Mouse (Mus musculus) midbrain, embryonic 11.5 days (tissue): Measurements from ENCODE around the gene Lrrc49. TPM values are rescaled to one million over a fixed set of nuclear protein-coding genes. Genes with fewer than 3 reads are reported as not detected.

Experiments
- ATAC-seq: fragments of 200-750 bp; cut with Nextera tagmentation; 2 replicates; pipeline ENCODE4 v1.8.0; 2017; ENCODE audit warnings: moderate TSS enrichment, moderate library complexity; ENCODE audit not compliant: low FRiP score
- DNase-seq: peaks from one replicate; pipeline ENCODE4 v3.0.0; 2015; ENCODE audit warnings: low spot score; ENCODE audit errors: missing footprints
- H3K27ac ChIP-seq: fragments of 300-500 bp; sonication (generic); 2 replicates; pipeline ENCODE4 v1.5.1; 2014; ENCODE audit warnings: low read depth, low read length
- H3K27me3 ChIP-seq: fragments of 300-500 bp; sonication (generic); 2 replicates; pipeline ENCODE4 v1.6.1; 2014; ENCODE audit warnings: mild to moderate bottlenecking, low read length, moderate library complexity, mixed read lengths; ENCODE audit not compliant: control insufficient read depth, insufficient read depth
- H3K36me3 ChIP-seq: fragments of 300-500 bp; sonication (generic); 2 replicates; pipeline ENCODE4 v1.6.1; 2014; ENCODE audit warnings: mild to moderate bottlenecking, low read length, moderate library complexity, mixed read lengths; ENCODE audit not compliant: control insufficient read depth, insufficient read depth
- H3K4me1 ChIP-seq: fragments of 300-500 bp; sonication (generic); 2 replicates; pipeline ENCODE4 v1.6.1; 2014; ENCODE audit warnings: low read length; ENCODE audit not compliant: control insufficient read depth, insufficient read depth
- H3K4me2 ChIP-seq: fragments of 300-500 bp; sonication (generic); 2 replicates; pipeline ENCODE4 v1.6.1; 2014; ENCODE audit warnings: mild to moderate bottlenecking, moderate library complexity
- H3K4me3 ChIP-seq: fragments of 300-500 bp; sonication (generic); 2 replicates; pipeline ENCODE4 v1.5.1; 2014; ENCODE audit warnings: low read depth, low read length
- H3K9ac ChIP-seq: fragments of 300-500 bp; sonication (generic); 2 replicates; pipeline ENCODE4 v1.6.1; 2014; ENCODE audit warnings: low read length
- H3K9me3 ChIP-seq: fragments of 300-500 bp; sonication (generic); 2 replicates; pipeline ENCODE4 v1.6.1; 2016; ENCODE audit warnings: low read length; ENCODE audit not compliant: control insufficient read depth
- WGBS: fragments of 180-500 bp; shearing (Covaris S2); extraction: QIAGEN DNeasy Blood & Tissue Kit; methylation state at CpG from one replicate; pipeline ENCODE4 v1.1.7; 2014; 5-methylcytosine and 5-hydroxymethylcytosine counted together
- polyA plus RNA-seq: library from polyadenylated mRNA; unstranded; fragments of >200 nt; fragmentation: Nextera tagmentation; extraction: Ambion mirVana; gene quantifications from 2 replicates; pipeline ENCODE4 v1.2.1, GENCODE M21; 2014

Gene Lrrc49
- polyA plus RNA-seq, 1 experiment from 2014 or later: 51.6 TPM

DNA sequence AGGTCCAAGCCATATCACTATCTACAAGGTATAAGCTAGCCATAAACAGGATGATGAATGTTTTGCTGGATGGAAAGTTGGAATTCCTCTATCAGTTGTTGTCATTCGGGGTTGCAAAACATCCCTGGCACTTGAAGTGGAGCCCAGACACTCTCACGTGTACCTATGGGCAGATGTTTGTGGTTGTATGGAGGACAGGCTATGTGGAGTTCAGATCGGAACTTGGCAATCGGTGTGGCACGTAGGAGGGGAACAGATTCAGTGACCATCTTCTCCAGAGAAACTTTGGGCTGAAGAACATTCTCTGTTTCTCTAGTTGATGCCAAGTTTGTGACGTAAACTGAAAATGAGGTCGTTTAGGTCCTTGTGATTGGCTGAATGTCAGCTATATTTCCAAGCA is 114.9 kb downstream of the Lrrc49 start:
- WGBS: 89% methylated on average over 7 of the region's 7 CpGs
- H3K4me3 ChIP-seq: no peak overlapping the region

DNA sequence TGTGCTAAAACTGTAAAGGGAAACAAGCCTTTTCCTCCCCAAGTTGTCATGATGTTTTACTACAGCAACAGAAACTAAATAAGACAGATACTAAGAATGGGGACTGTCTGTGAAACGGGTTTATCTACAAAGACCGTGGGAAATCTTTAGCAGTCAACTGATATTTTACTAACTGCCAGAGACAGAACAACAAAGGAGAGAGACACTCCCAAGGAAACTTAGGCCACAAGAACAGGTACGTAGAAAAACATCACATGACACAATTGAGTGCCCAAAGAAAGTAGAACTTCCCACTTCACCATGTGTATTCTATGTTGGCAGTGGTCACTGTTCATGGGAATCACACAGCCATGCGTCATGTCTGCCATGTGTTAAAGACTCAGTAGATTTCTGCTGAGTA is 116.2 kb downstream of the Lrrc49 start:
- no peaks in the 10 kb centered on the region for H3K36me3 ChIP-seq
- no peaks in the 10 kb centered on the region for H3K9me3 ChIP-seq
- no peaks in the 10 kb centered on the region for H3K27me3 ChIP-seq
- DNase-seq: no peak
- H3K4me3 ChIP-seq: no peak overlapping the region
- H3K4me1 ChIP-seq: no peaks in the 10 kb centered on the region
- H3K9ac ChIP-seq: no peak overlapping the region
- no peak overlapping the region for H3K4me2 ChIP-seq
- H3K27ac ChIP-seq: no peak overlapping the region
- ATAC-seq: no peak
- 93% methylated on average over 4 of the region's 4 CpGs for WGBS

More for the DNA sequence above, 114.9 kb downstream of the Lrrc49 start:
- H3K9me3 ChIP-seq: no peaks in the 10 kb centered on the region
- no peaks in the 10 kb centered on the region for H3K4me1 ChIP-seq
- DNase-seq (no peak), ATAC-seq (no peak)
- H3K36me3 ChIP-seq: no peaks in the 10 kb centered on the region
- H3K27me3 ChIP-seq: no peaks in the 10 kb centered on the region
- H3K4me2 ChIP-seq: no peak overlapping the region
- no peak overlapping the region for H3K27ac ChIP-seq
- no peak overlapping the region for H3K9ac ChIP-seq

DNA sequence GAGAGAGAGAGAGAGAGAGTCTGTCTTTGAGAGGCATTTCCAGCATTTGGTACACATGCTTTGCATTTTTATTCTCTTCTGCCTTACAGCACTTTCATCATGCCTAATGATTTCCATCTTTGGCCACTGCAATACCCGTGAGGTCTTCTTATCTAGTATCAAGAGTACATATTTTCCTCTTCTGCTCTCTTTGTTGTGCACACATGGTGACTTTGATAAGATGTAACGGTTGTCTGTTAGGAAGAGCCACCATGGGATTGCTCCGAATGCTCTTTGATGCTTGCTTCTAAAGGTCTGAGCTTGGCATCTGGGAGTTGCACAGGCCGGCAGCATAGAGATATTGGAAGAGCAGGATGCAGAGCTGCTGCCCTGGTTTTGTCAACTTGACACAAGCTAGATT is 116.9 kb downstream of the Lrrc49 start:
- Histone ChIP-seq H3K27ac (no peak overlapping the region), H3K36me3 (no peaks in the 10 kb centered on the region), H3K9me3 (no peaks in the 10 kb centered on the region), H3K4me1 (no peaks in the 10 kb centered on the region), H3K4me3 (no peak overlapping the region), H3K27me3 (no peaks in the 10 kb centered on the region), H3K9ac (no peak overlapping the region), H3K4me2 (no peak overlapping the region)
- DNase-seq (no peak), ATAC-seq (no peak)
- WGBS: 83% methylated on average over 4 of the region's 4 CpGs

DNA sequence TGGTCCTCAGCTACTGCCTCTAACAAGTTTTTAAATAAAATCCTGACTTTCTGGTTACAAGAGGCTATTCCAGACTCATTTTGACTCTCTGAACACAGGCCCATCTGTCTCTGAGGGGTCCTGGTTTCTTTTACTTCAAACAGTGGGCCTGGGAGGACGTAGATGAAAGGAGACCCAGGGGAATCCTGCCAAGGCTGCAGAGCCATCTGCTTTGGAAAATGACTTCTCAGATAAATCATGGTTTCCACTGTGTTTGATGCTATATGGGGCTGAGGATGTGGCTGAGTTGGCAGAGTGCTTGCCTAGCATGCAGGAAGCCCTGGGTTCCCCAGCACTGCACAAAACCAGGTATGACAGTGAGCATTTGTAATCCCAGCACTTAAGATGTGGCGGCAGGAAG is 118.6 kb downstream of the Lrrc49 start:
- Histone ChIP-seq H3K27me3 (no peaks in the 10 kb centered on the region), H3K9me3 (no peaks in the 10 kb centered on the region), H3K36me3 (no peaks in the 10 kb centered on the region), H3K27ac (no peak overlapping the region), H3K9ac (no peak overlapping the region), H3K4me1 (no peaks in the 10 kb centered on the region), H3K4me3 (no peak overlapping the region), H3K4me2 (no peak overlapping the region)
- 80% methylated on average over 2 of the region's 2 CpGs for WGBS
- DNase-seq (no peak), ATAC-seq (no peak)

DNA sequence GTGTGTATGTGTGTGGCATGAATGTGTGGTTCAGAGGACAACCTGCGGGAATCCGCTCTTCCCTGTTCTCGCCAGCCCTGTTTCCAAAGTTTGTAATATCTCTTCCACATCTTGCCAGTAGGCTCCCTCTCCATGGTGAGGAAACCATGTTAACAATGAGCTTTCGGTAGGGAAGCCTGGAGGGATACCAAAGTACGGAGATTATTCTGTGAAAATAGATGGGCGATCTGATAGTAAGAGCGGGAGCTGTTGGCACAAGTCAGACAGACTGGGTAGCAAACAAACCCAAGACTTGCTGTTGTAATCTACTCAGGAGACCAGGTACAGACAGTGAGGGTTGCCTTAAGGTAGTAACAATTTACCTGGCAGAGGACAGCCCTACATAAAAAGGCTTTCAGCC is 124.1 kb downstream of the Lrrc49 start:
- no peaks in the 10 kb centered on the region for H3K36me3 ChIP-seq
- no peak overlapping the region for H3K4me3 ChIP-seq
- WGBS: 95% methylated on average over 7 of the region's 7 CpGs
- H3K4me2 ChIP-seq: no peak overlapping the region
- no peak overlapping the region for H3K9ac ChIP-seq
- DNase-seq (no peak), ATAC-seq (no peak)
- H3K27ac ChIP-seq: no peak overlapping the region
- H3K27me3 ChIP-seq: no peaks in the 10 kb centered on the region
- no peaks in the 10 kb centered on the region for H3K9me3 ChIP-seq
- H3K4me1 ChIP-seq: no peaks in the 10 kb centered on the region

DNA sequence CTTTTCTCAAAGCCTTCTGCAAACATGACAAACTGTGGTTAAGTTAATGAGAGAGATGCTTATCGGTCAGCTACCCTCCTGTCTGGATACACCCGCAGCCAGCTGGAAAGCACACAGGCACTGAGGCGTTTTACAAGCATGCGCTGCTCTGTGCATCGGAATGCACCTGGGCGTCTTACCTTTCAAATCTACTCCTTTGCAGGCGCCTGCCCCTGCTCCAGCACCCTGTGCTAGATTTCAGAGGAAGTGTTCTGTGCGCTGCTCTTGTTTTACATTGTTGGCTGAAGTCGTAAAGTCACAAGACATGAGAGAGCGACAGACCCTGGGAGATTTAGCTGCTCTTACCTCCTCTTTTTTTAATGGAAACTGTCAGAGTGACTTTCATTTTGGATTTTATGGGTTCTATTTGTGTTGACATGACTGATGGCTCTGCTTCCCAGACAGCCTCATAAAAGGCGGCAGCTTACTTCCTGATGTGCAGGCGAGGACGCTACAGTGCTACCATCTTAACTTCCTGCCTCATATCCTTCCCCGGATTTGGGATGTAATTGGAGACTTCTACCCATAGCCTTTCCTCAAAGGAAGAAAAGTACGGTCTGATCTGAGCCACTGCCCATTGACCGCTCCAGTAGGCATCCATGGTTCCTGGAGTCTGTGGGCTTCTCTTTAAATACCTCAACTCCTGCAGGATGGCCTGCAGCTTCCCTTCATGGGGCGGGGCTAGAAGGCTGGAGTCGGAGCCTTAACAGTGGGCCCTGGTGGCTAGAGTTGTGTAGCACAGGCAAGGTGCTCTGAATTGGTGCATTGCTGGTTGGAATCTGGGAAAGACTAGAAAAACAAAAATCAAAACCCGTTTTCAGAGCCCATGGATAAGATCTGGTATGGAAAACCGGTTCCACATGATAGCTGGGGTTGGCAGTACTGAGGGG is 125.3 kb downstream of the Lrrc49 start:
- no peak overlapping the region for H3K4me3 ChIP-seq
- H3K27ac ChIP-seq: no peak overlapping the region
- no peaks in the 10 kb centered on the region for H3K27me3 ChIP-seq
- WGBS: 75% methylated on average over 20 of the region's 20 CpGs
- ATAC-seq (no peak), DNase-seq (no peak)
- H3K36me3 ChIP-seq: no peaks in the 10 kb centered on the region
- no peaks in the 10 kb centered on the region for H3K4me1 ChIP-seq
- no peak overlapping the region for H3K9ac ChIP-seq
- no peaks in the 10 kb centered on the region for H3K9me3 ChIP-seq
- H3K4me2 ChIP-seq: no peak overlapping the region

DNA sequence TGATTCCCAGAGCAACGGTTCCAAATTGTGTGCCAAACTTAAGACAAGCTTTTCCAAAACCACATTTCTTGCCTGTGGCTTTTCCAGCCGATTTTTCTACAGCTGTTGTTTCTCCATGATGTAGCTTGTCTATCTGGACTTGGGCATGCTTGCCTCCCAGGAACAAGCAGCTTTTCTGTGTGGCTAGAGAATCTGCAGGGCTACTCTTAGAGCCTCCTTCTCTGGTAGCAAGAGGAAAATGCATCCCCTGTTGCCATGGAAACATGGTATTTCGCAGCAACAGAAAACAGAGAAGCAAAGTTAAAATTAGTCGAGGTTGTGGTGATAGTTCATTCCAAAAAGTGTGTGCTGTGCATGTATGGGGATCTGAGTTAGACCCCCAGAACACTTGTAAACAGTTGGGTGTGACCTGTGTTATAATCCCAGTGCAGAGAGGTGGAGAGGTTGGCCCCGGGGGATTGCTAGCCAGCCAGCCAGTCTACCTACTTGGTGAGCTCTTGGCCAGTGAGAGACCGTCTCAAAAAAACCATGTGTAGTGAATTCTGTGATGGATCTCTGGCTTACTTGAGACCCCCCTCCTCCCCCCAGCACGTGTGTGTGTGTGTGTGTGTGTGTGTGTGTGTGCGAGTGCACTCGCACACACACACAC is 126.2 kb downstream of the Lrrc49 start:
- no peak overlapping the region for H3K4me2 ChIP-seq
- no peak overlapping the region for H3K9ac ChIP-seq
- H3K27ac ChIP-seq: no peak overlapping the region
- H3K4me1 ChIP-seq: no peaks in the 10 kb centered on the region
- no peaks in the 10 kb centered on the region for H3K36me3 ChIP-seq
- ATAC-seq: no peak
- 70% methylated on average over 9 of the region's 9 CpGs for WGBS
- no peaks in the 10 kb centered on the region for H3K27me3 ChIP-seq
- no peak overlapping the region for H3K4me3 ChIP-seq
- DNase-seq: no peak
- no peaks in the 10 kb centered on the region for H3K9me3 ChIP-seq

DNA sequence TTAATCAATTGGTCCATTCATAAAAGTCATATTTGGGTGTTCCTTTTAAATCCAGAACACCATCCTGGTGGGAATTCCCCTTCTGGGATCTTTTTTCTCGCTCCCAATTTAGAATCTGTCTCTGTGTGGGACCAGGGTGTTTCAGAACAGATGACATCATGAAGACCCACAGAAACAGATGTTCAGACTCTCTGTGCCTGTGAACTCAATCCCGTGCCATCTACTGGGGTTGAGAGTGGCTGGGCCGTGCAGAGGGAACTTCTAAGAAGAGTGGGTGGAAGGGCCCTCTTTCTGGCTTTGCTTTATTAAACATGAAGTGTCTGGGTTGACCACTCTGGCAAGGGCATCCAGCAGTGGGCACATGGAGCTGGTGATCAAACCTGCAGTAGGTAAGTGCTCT is 129.5 kb downstream of the Lrrc49 start:
- H3K27me3 ChIP-seq: no peaks in the 10 kb centered on the region
- ATAC-seq: no peak
- H3K27ac ChIP-seq: no peak overlapping the region
- no peak overlapping the region for H3K4me3 ChIP-seq
- H3K4me2 ChIP-seq: no peak overlapping the region
- no peaks in the 10 kb centered on the region for H3K36me3 ChIP-seq
- 87% methylated on average over 3 of the region's 3 CpGs for WGBS
- no peak overlapping the region for H3K9ac ChIP-seq
- H3K4me1 ChIP-seq: no peaks in the 10 kb centered on the region
- DNase-seq: no peak
- no peaks in the 10 kb centered on the region for H3K9me3 ChIP-seq

DNA sequence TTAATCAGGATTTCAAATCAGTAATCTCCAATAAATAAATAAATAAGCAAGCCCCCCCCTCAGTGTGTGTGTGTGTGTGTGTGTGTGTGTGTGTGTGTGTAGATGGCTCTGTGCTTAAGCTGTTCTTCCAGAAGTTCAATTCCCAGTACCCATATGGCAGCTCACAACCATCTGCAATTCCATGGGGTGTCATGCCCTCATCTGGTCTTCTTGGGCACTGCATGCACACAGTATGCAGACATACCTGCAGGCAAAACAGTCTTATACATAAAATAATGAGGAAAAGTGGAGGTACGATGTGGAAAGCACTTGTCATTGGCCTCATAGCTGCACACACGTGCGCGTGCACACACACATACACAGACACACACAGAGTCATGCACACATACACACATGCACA is 136.7 kb downstream of the Lrrc49 start:
- no peak overlapping the region for H3K4me2 ChIP-seq
- H3K9me3 ChIP-seq: no peaks in the 10 kb centered on the region
- no peak for DNase-seq
- no peaks in the 10 kb centered on the region for H3K36me3 ChIP-seq
- 94% methylated on average over 4 of the region's 4 CpGs for WGBS
- no peak overlapping the region for H3K9ac ChIP-seq
- ATAC-seq: no peak
- no peaks in the 10 kb centered on the region for H3K27me3 ChIP-seq
- no peak overlapping the region for H3K27ac ChIP-seq
- no peaks in the 10 kb centered on the region for H3K4me1 ChIP-seq
- no peak overlapping the region for H3K4me3 ChIP-seq
